Mouse (Mus musculus): ENCODE results near the gene Gm6525.

DNA sequence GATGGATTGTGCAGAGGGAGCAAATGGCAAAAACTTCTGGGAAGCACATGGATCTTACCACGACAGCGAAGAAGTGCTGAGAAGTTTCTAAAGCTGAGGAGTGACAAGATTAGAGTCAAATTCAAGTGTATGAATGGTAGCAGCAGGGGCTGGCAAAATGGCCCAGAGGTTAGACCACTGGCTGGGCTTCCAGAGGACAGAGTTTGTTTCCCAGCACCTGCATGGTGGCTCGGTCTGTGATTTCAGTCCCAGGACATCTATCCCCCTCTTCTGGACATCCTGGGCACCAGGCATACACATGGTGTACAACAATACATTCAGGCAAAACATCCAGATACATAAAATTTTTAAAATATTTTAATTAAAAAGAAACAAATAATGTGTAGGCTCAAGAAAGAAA is 24.1 kb upstream of the Gm6525 start:
- TF ChIP-seq CTCF (conservative IDR thresholded peaks at IDR 0.05; ENCODE audit: insufficient read depth, insufficient read length, low read depth, low read length): no peak
- TF ChIP-seq POLR2A (IDR thresholded peaks at IDR 0.05; ENCODE audit: low read depth, low read length): no peak
